Mouse (Mus musculus): ENCODE measurements around the gene Fto. TPM values are rescaled to one million over a fixed set of nuclear protein-coding genes. Genes with fewer than 3 reads are reported as not detected.

Fto gene
- polyA plus RNA-seq, 1 experiment from 2014 or later = 151 TPM

GRCm38 (mm10) chr8:91713677-91714312 is 400.5 kb downstream of the Fto start:
- H3K27me3 ChIP-seq (replicated peaks; ENCODE audit: control insufficient read depth, insufficient read depth, low read length) = no peaks in the 10 kb centered on the region
- peak overlapping the region; percentile 12; the same call in 1 of the 2 replicates for H3K9ac ChIP-seq (ENCODE audit: low read depth, low read length)
- H3K4me3 ChIP-seq (ENCODE audit: low read length) = peak overlapping the region; percentile 31
- H3K4me1 ChIP-seq (ENCODE audit: control insufficient read depth, insufficient read depth, low read depth, low read length) = peaks cover 7% of the 10 kb centered on the region
- peak overlapping the region; percentile 63 for H3K4me2 ChIP-seq (ENCODE audit: low read length)
- no peak for ATAC-seq
- WGBS = 10% methylated on average over 12 of the region's 12 CpGs
- no peaks in the 10 kb centered on the region for H3K36me3 ChIP-seq (ENCODE audit: control insufficient read depth, insufficient read depth, low read length)
- H3K9me3 ChIP-seq (ENCODE audit: control insufficient read depth, low read length) = no peaks in the 10 kb centered on the region
- peak overlapping the region; percentile 55; the same call in 1 of the 2 replicates for H3K27ac ChIP-seq (ENCODE audit: low read depth, low read length)

GRCm38 (mm10) chr8:91714733-91715132 is 401.4 kb downstream of the Fto start:
- 92% methylated on average over 7 of the region's 7 CpGs for WGBS
- Histone ChIP-seq H3K27me3 (replicated peaks; ENCODE audit: control insufficient read depth, insufficient read depth, low read length) (no peaks in the 10 kb centered on the region), H3K27ac (ENCODE audit: low read depth, low read length) (no peak overlapping the region), H3K4me3 (ENCODE audit: low read length) (no peak overlapping the region), H3K36me3 (ENCODE audit: control insufficient read depth, insufficient read depth, low read length) (no peaks in the 10 kb centered on the region), H3K9me3 (ENCODE audit: control insufficient read depth, low read length) (no peaks in the 10 kb centered on the region), H3K4me2 (ENCODE audit: low read length) (no peak overlapping the region), H3K9ac (ENCODE audit: low read depth, low read length) (no peak overlapping the region), H3K4me1 (ENCODE audit: control insufficient read depth, insufficient read depth, low read depth, low read length) (peaks cover 7% of the 10 kb centered on the region)
- no peak for ATAC-seq

- H3K36me3 ChIP-seq (ENCODE audit: control insufficient read depth, insufficient read depth, low read length) = no peaks in the 10 kb centered on the region
- H3K4me3 ChIP-seq (ENCODE audit: low read length) = no peak overlapping the region
- WGBS = 47% methylated on average over 8 of the region's 8 CpGs
- no peak overlapping the region for H3K9ac ChIP-seq (ENCODE audit: low read depth, low read length)
- H3K9me3 ChIP-seq (ENCODE audit: control insufficient read depth, low read length) = no peaks in the 10 kb centered on the region
- H3K4me2 ChIP-seq (ENCODE audit: low read length) = no peak overlapping the region
- ATAC-seq = peak; percentile 46; the same call in 1 of the 2 replicates
- H3K27ac ChIP-seq (ENCODE audit: low read depth, low read length) = no peak overlapping the region
- H3K4me1 ChIP-seq (ENCODE audit: control insufficient read depth, insufficient read depth, low read depth, low read length) = peaks cover 7% of the 10 kb centered on the region
- no peaks in the 10 kb centered on the region for H3K27me3 ChIP-seq (replicated peaks; ENCODE audit: control insufficient read depth, insufficient read depth, low read length)
These were observed 402.2 kb downstream of the Fto start for GRCm38 (mm10) chr8:91715387-91716085.

Other genes with a start within 250 kb of the Fto start
- gene Rbl2, start 243.5 kb upstream of the Fto start, polyA plus RNA-seq (2015; fragmentation: Nextera tagmentation; extraction: Ambion mirVana) = 20.0 and 22.8 TPM in 2 replicates
- gene Aktip, start 113.5 kb upstream of the Fto start, polyA plus RNA-seq (2015; fragmentation: Nextera tagmentation; extraction: Ambion mirVana) = 135 and 140 TPM in 2 replicates
- 10.0 and 10.6 TPM in 2 replicates for gene Rpgrip1l, start 263 bp upstream of the Fto start, polyA plus RNA-seq (2015; fragmentation: Nextera tagmentation; extraction: Ambion mirVana)

Data from hindbrain, embryonic 16.5 days (tissue).